Mouse (Mus musculus) gastrocnemius, postnatal 10 days (tissue): Measurements from ENCODE around the gene Sf3a1. TPM values are rescaled to one million over a fixed set of nuclear protein-coding genes. Genes with fewer than 3 reads are reported as not detected.

Source experiments
- DNase-seq: peaks from one replicate; pipeline ENCODE4 v3.0.0; 2021; ENCODE audit warnings: mixed read lengths
- total RNA-seq, 2 experiments: library from RNA; stranded (reverse); gene quantifications; 2 replicates each; pipeline ENCODE4 v1.2.3; 2021

The Sf3a1 gene
- total RNA-seq, 2 experiments from 2014 or later, result 28.1 to 32.6 TPM

- DNase-seq, result peak; percentile 96
Measured at GRCm38 (mm10) chr11:4134986-4135935, 24.9 kb upstream of the Sf3a1 start, which contains the start of gene Rnf215. Gene Rnf215, plus strand, starts transcription at chr11:4135202.

GRCm38 (mm10) chr11:4138964-4139363, 21.2 kb upstream of the Sf3a1 start:
- no peak for DNase-seq

GRCm38 (mm10) chr11:4141505-4141904, 18.6 kb upstream of the Sf3a1 start:
- no peak for DNase-seq

- DNase-seq, result no peak
Measured at GRCm38 (mm10) chr11:4142352-4142751, 17.8 kb upstream of the Sf3a1 start.

GRCm38 (mm10) chr11:4143281-4144062, 16.7 kb upstream of the Sf3a1 start:
- no peak for DNase-seq

GRCm38 (mm10) chr11:4146381-4146780, 13.8 kb upstream of the Sf3a1 start:
- DNase-seq, result peak; percentile 31

- DNase-seq, result peak; percentile 37
Measured at GRCm38 (mm10) chr11:4147098-4147497, 13.1 kb upstream of the Sf3a1 start.

- no peak for DNase-seq
Measured at GRCm38 (mm10) chr11:4148120-4148519, 12.0 kb upstream of the Sf3a1 start.

- no peak for DNase-seq
Measured at GRCm38 (mm10) chr11:4148536-4149156, 11.5 kb upstream of the Sf3a1 start.

GRCm38 (mm10) chr11:4149886-4150285, 10.3 kb upstream of the Sf3a1 start:
- no peak for DNase-seq

- no peak for DNase-seq
Measured at GRCm38 (mm10) chr11:4153694-4154093, 6.5 kb upstream of the Sf3a1 start.

GRCm38 (mm10) chr11:4155641-4156040, 4.5 kb upstream of the Sf3a1 start:
- no peak for DNase-seq

- no peak for DNase-seq
Measured at GRCm38 (mm10) chr11:4158676-4159075, 1.5 kb upstream of the Sf3a1 start.

GRCm38 (mm10) chr11:4160758-4161480, 769 bp downstream of the Sf3a1 start:
- DNase-seq, result no peak

- DNase-seq, result no peak
Measured at GRCm38 (mm10) chr11:4164701-4165100, 4.6 kb downstream of the Sf3a1 start.

GRCm38 (mm10) chr11:4166467-4167090, 6.4 kb downstream of the Sf3a1 start:
- no peak for DNase-seq

- peak; percentile 70 for DNase-seq
Measured at GRCm38 (mm10) chr11:4174586-4174985, 14.4 kb downstream of the Sf3a1 start.

GRCm38 (mm10) chr11:4177716-4178115, 17.6 kb downstream of the Sf3a1 start:
- DNase-seq, result no peak

- DNase-seq, result no peak
Measured at GRCm38 (mm10) chr11:4182061-4182460, 21.9 kb downstream of the Sf3a1 start.

GRCm38 (mm10) chr11:4183511-4183910, 23.4 kb downstream of the Sf3a1 start:
- DNase-seq, result no peak

- DNase-seq, result no peak
Measured at GRCm38 (mm10) chr11:4184251-4184952, 24.3 kb downstream of the Sf3a1 start.
